Mouse (Mus musculus): ENCODE data around the gene Lgr5. TPM values are rescaled to one million over a fixed set of nuclear protein-coding genes. Genes with fewer than 3 reads are reported as not detected.

Gene Lgr5
- polyA plus RNA-seq, 1 experiment from 2014 or later, result 4.8 TPM

DNA sequence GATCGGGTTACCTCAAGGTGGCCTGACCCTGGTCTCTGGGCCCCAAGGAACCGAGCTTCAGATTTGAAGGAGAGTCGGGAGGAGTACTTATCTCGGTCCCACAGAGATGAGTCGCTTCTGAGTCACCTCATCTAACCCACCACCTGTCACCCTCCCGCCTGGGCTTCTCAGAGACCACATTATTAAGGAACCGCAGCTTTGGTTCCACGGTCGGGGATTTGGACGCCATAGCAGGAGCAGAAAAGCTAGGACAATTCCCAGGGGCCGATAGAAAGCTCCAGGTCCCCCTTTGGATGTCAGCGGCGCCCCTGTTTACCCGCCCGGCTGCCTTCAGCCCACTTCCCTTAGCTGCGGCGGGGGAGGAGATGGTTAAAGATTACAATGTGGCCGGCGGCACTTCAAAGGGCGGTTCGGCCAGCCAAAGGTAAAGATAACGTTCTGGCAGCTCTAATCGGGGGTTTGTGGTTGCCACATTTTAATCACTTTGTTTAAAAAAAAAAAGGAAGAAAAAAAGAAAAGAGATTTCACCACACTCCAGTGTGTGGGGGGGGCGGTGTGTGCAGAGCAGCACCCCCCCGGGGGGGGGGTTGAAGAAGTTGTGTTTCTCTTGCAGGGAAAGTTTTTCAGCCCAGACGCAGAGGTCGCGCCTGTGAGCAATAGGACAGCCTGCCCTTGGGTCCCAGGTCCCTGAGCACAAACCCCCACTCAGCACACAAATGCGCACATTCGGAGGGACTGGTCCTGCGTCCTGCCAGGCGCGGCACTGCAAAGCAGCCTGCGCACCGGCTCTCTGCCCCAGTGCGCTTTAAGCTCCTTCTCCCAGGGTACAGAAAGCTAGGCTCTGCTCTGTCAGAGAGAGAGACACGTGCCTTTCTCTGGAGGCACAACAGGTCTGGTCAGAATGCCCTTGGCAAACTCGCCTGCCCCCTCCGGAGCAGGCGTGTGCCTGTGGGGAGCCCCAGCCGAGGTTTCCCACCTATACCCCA is 1.0 kb downstream of the Lgr5 start:
- WGBS, result under 1% methylated on average over 41 of the region's 41 CpGs

DNA sequence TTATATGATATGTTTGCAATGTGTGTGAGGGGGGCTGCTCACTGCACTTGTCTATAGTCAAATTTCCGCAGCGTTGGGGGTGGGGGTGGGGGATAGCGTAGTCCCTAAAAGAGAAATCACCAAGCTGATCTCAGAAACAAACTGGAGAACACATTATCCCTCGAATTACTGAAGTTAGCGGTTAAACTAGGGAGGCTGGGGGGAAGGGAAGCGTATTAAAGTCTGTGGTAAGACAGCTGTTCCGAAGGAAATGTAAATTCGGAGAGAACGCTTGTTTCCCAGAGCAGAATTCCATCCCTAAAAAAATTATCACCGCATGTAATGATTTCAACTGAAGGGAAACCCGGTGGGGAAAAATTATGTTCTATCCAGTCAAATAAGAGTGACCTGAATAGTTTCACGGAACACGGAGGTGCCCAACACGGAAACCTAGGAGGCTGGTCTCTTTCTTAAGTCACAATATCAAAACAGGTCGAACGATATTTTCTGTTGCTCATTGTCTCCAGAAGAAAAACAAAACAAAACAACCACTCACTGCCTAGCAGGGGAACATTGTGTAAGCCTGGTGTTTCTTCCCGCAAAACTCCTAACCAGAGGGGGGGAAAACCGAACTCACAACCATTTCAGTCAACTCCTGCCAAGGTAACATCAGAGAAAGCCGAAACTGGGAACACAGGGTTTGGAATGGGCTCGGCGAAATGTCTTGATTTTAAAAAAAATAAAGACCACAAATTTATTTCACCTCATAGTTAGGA is 1.9 kb downstream of the Lgr5 start:
- 2% methylated on average over 21 of the region's 21 CpGs for WGBS
- no peaks in the 10 kb centered on the region for H3K36me3 ChIP-seq
- no peak overlapping the region; the same call in 1 of the 2 replicates for H3K27ac ChIP-seq
- peaks cover 39% of the 10 kb centered on the region for H3K4me1 ChIP-seq (replicated peaks)
- no peaks in the 10 kb centered on the region for H3K9me3 ChIP-seq
- peaks cover 92% of the 10 kb centered on the region for H3K27me3 ChIP-seq (ENCODE audit: insufficient read depth, poor library complexity, severe bottlenecking)
- peak overlapping the region; percentile 72 for H3K4me3 ChIP-seq
- peak; percentile 7 for DNase-seq (ENCODE audit: low spot score)

More for the DNA sequence above, 1.0 kb downstream of the Lgr5 start:
- H3K36me3 ChIP-seq, result no peaks in the 10 kb centered on the region
- peaks cover 83% of the 10 kb centered on the region for H3K27me3 ChIP-seq (ENCODE audit: insufficient read depth, poor library complexity, severe bottlenecking)
- H3K27ac ChIP-seq, result peak overlapping the region; percentile 81
- H3K9me3 ChIP-seq, result no peaks in the 10 kb centered on the region
- peaks cover 39% of the 10 kb centered on the region for H3K4me1 ChIP-seq (replicated peaks)
- peak; percentile 57 for DNase-seq (ENCODE audit: low spot score)
- H3K4me3 ChIP-seq, result peak overlapping the region; percentile 72

DNA sequence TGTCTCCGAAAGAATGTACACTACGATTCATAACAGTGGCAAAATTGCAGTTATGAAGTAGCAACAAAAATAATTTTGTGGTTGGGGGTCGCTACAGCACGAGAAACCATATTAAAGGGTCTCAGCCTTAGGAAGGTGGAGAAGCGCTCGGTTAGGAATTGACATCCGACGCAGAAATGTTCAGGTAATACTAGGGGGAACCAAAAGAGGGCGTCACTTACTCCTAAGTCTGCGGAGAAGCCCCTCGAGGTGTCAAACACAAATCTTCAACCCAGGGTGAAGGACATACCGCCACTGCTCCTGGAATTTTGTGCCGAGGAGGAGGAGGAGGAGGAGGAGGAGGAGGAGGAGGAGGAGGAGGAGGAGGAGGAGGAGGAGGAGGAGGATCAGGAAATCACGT is 2.9 kb downstream of the Lgr5 start:
- DNase-seq (ENCODE audit: low spot score), result peak; percentile 7
- Histone ChIP-seq H3K9me3 (no peaks in the 10 kb centered on the region), H3K4me3 (peak overlapping the region; percentile 72), H3K27ac (no peak overlapping the region), H3K27me3 (ENCODE audit: insufficient read depth, poor library complexity, severe bottlenecking) (peaks cover 92% of the 10 kb centered on the region), H3K36me3 (no peaks in the 10 kb centered on the region), H3K4me1 (replicated peaks) (peaks cover 43% of the 10 kb centered on the region)
- WGBS, result 21% methylated on average over 14 of the region's 14 CpGs

DNA sequence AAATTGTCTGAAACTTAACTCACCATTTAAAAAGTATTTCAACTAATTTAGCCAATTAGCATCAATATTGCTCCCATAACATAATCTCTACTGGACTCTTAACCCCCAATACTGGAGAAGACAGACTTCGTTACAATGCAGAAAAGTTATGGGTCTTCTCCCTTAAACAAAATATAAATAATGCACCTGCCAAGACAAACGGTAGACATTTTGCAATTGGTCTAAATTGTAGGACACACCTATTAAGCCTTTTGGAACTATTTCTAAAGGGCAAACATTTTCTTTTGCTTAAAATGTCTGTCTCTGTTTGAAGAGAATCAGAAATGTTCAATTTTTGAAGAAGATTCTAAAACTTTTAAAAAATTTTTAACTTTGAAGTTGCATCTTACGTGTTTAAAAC is 4.5 kb downstream of the Lgr5 start:
- 85% methylated on average over 3 of the region's 3 CpGs for WGBS

DNA sequence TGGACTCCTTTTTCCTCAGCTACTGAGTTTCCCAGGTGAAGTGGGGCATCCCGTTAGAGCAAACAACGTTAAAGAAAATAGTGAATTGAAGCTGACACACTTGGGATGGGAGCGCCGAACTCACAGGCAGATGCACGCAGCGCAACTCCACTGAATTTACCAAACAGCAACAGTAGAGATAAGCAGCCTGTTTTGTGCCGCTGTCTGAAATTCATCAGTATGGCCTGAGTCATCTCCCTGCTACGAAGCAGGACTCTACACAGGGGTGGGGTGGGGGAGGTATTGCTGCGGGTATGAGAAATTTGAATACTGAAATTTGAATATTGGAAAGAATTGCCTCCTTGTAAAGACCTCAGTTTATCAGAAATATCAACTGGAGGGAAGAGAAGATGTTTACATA is 5.6 kb downstream of the Lgr5 start:
- WGBS, result 83% methylated on average over 9 of the region's 9 CpGs
- H3K27ac ChIP-seq, result no peak overlapping the region
- H3K9me3 ChIP-seq, result no peaks in the 10 kb centered on the region
- no peaks in the 10 kb centered on the region for H3K36me3 ChIP-seq
- peaks cover 75% of the 10 kb centered on the region for H3K27me3 ChIP-seq (ENCODE audit: insufficient read depth, poor library complexity, severe bottlenecking)
- no peak for DNase-seq (ENCODE audit: low spot score)
- H3K4me1 ChIP-seq (replicated peaks), result peaks cover 38% of the 10 kb centered on the region
- H3K4me3 ChIP-seq, result no peak overlapping the region

More for the DNA sequence above, 4.5 kb downstream of the Lgr5 start:
- Histone ChIP-seq H3K9me3 (no peaks in the 10 kb centered on the region), H3K36me3 (no peaks in the 10 kb centered on the region), H3K4me1 (replicated peaks) (peaks cover 49% of the 10 kb centered on the region), H3K4me3 (no peak overlapping the region), H3K27me3 (ENCODE audit: insufficient read depth, poor library complexity, severe bottlenecking) (peaks cover 83% of the 10 kb centered on the region), H3K27ac (no peak overlapping the region)
- no peak for DNase-seq (ENCODE audit: low spot score)

DNA sequence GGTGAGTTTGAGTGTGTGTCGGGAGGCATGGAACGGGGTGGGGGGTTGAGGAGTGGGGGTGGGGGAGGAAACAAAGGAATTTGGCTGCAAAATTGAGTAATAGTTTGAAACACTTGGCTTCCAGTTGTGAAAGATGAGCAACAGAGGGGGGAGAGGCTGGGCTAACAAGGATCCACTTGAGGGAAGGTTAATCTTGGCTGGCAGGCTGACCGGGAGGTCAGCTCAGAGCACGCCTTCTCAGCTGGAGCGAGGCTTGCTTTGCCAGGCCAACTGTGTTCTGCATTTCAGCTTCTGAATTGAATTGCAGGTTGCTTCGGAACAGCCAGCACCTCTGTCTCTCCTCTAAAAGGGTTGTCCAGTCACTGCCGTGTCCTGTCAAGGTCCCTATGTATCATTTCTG is 8.1 kb downstream of the Lgr5 start:
- peaks cover 13% of the 10 kb centered on the region for H3K4me1 ChIP-seq (replicated peaks)
- WGBS, result 7% methylated on average over 7 of the region's 7 CpGs
- DNase-seq (ENCODE audit: low spot score), result peak; percentile 46
- no peaks in the 10 kb centered on the region for H3K9me3 ChIP-seq
- H3K27me3 ChIP-seq (ENCODE audit: insufficient read depth, poor library complexity, severe bottlenecking), result peaks cover 50% of the 10 kb centered on the region
- H3K27ac ChIP-seq, result peak overlapping the region; percentile 29; the same call in 1 of the 2 replicates
- no peak overlapping the region for H3K4me3 ChIP-seq
- no peaks in the 10 kb centered on the region for H3K36me3 ChIP-seq

DNA sequence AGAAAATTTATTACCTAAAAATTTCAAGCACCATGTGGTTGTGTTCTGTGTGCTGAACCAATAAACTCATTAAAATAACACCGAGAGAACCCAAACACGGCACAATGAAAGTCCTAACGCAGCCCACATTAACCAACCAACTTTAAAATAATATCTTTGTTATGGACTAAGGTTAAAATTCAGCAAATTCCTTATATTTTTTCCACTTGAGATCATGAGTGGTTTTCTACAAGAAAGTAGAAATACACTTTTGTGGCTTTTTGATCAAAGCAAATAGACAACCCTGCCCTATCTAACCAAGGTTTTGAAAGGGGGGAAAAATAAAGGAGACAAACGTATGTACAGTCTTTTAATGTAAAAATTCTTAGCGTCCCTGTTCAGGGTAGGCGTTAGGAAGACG is 8.5 kb downstream of the Lgr5 start:
- Histone ChIP-seq H3K4me3 (no peak overlapping the region), H3K4me1 (replicated peaks) (peaks cover 13% of the 10 kb centered on the region), H3K9me3 (no peaks in the 10 kb centered on the region), H3K27ac (peak overlapping the region; percentile 29; the same call in 1 of the 2 replicates), H3K36me3 (no peaks in the 10 kb centered on the region), H3K27me3 (ENCODE audit: insufficient read depth, poor library complexity, severe bottlenecking) (peaks cover 48% of the 10 kb centered on the region)
- WGBS, result 51% methylated on average over 7 of the region's 7 CpGs
- no peak for DNase-seq (ENCODE audit: low spot score)

DNA sequence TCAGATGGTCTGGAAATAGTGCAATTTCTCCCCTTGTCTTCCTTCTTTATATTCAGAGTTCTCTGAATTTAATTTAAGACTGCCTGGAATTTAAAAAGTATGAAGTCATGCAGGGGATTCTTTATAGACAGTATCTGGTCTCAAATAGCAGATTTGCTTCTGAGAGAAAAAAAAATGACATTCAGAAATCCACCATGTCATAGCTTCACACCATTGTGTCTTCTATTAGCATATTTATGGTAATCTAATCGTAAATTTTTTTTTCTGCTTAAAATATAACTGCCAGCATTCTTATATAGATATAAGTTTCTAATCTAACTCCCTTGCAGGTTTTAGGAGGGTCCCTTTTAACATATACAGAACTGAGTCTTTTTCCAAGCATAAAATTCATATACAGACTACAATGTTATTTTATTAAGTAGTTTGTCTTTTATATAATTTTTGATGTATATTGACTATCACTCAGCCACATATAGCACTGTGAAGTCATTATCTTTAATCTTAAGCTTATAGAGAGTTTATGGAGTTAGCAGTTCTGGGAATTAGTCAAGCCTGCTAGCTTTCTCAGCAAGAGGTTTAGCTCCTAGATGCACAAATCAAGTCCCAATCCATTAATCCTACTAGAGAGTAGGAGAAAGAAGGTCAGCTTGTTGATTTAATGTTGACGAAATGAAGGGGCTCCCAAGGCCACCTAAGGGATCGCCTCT is 15.7 kb downstream of the Lgr5 start:
- Histone ChIP-seq H3K27ac (peak overlapping the region; percentile 85), H3K27me3 (ENCODE audit: insufficient read depth, poor library complexity, severe bottlenecking) (0 out of 2 replicates have a peak, but pooled peaks cover 4% of the 10 kb centered on the region)

DNA sequence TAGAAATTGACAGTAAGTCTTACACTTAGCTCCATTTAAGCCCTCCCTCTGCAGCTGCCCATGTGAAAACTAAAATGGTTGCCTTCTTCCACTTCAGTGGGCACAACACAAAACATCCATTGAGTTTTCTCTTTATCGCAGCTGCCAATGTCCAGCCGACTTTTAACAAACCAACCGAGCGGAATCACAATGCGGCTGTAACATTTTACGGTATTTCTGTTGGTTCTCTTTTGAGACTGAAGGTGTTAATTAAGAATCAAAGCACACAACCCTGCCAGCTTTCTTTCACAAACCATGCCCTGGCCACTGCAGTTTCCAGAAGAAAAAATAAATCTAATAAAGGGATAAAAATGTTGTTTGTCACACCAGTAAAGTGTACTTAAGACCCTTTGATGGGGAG is 16.3 kb downstream of the Lgr5 start:
- H3K36me3 ChIP-seq, result no peaks in the 10 kb centered on the region
- H3K4me1 ChIP-seq (replicated peaks), result peaks cover 29% of the 10 kb centered on the region
- peak; percentile 61 for DNase-seq (ENCODE audit: low spot score)
- H3K4me3 ChIP-seq, result no peak overlapping the region
- H3K9me3 ChIP-seq, result peaks cover 10% of the 10 kb centered on the region
- 0 out of 2 replicates have a peak, but pooled peaks cover 4% of the 10 kb centered on the region for H3K27me3 ChIP-seq (ENCODE audit: insufficient read depth, poor library complexity, severe bottlenecking)
- 23% methylated on average over 6 of the region's 6 CpGs for WGBS
- H3K27ac ChIP-seq, result peak overlapping the region; percentile 85

More for the DNA sequence above, 15.7 kb downstream of the Lgr5 start:
- 50% methylated on average over 3 of the region's 3 CpGs for WGBS
- Histone ChIP-seq H3K36me3 (no peaks in the 10 kb centered on the region), H3K4me3 (no peak overlapping the region), H3K9me3 (peaks cover 10% of the 10 kb centered on the region), H3K4me1 (replicated peaks) (peaks cover 29% of the 10 kb centered on the region)
- no peak for DNase-seq (ENCODE audit: low spot score)

DNA sequence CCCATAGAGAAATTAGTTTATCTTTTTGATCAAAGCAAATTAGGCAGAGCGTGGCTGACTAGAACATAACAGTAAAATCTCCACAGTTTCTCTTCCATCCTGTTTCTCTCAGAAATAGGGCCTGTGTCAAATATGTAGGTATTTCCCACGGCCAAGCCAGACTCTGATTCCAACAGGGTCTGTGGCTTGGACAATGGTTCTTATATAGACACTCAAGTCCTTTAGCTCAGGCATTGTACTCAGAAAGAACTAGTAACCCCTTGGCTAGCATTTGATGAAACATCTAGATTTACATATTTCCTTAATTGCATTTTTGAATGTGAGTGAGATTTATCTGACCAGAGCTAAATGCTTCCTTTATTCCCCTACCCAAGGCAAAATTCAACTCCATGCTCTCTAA is 17.0 kb downstream of the Lgr5 start:
- no peak overlapping the region for H3K4me3 ChIP-seq
- H3K36me3 ChIP-seq, result no peaks in the 10 kb centered on the region
- H3K27ac ChIP-seq, result peak overlapping the region; percentile 85
- H3K27me3 ChIP-seq (ENCODE audit: insufficient read depth, poor library complexity, severe bottlenecking), result 0 out of 2 replicates have a peak, but pooled peaks cover 4% of the 10 kb centered on the region
- DNase-seq (ENCODE audit: low spot score), result no peak
- WGBS, result 61% methylated on average over 2 of the region's 2 CpGs
- peaks cover 29% of the 10 kb centered on the region for H3K4me1 ChIP-seq (replicated peaks)
- H3K9me3 ChIP-seq, result peaks cover 10% of the 10 kb centered on the region

DNA sequence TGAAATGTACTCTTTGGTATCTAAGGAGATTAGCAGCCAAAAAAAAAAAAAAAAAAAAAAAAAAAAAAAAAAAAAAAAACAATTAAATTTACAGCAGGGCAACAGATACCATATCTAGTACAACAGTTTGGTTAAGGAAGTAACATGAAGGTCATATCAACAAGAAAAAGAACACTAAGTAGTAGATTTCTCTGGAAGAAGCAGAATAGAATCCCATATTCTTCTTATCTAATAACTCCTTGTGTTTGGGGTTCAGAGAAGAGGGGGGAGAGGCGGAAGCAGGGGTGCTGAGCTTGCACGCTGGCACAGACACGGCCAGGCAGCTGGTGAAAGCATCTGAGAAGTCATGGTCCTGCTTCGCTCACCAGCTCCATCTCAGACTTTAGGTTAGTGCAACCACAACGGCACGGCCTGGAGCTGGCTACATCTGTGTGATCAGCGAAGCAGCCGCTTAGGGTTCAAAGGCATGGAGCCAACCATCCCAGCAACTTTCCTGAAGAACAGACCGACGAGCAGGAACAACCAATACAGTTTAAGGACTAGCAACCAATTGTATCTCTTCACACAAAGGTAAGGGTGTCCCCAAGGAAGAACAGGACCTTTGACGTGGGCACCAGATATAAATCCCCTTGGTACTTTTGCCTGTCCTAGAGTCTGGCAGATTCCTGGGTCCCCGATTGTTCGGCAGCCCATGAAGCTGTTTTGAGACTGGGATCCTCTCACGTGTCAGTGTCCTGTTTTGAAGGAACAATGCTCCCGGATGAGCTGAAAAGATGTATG is 17.7 kb downstream of the Lgr5 start, which contains the start of gene A930009A15Rik:
A930009A15Rik (plus strand) TSS at position 275 of the 780 bp plus-strand sequence.
- H3K27me3 ChIP-seq (ENCODE audit: insufficient read depth, poor library complexity, severe bottlenecking), result 0 out of 2 replicates have a peak, but pooled peaks cover 4% of the 10 kb centered on the region
- WGBS, result 71% methylated on average over 15 of the region's 15 CpGs
- DNase-seq (ENCODE audit: low spot score), result peak; percentile 10
- no peaks in the 10 kb centered on the region for H3K36me3 ChIP-seq
- H3K9me3 ChIP-seq, result peaks cover 10% of the 10 kb centered on the region
- H3K27ac ChIP-seq, result peak within 1 kb of the TSS; percentile 85
- H3K4me3 ChIP-seq, result no peak within 1 kb of the TSS
- H3K4me1 ChIP-seq (replicated peaks), result peaks cover 29% of the 10 kb centered on the region
